Mouse (Mus musculus) embryonic facial prominence, embryonic 14.5 days (tissue): ENCODE data around the gene Gm28308. TPM values are rescaled to one million over a fixed set of nuclear protein-coding genes. Genes with fewer than 3 reads are reported as not detected.

ENCODE experiments used
- ATAC-seq: fragments of 200-750 bp; cut with Nextera tagmentation; 2 replicates; pipeline ENCODE4 v1.8.0; 2017; ENCODE audit warnings: low read depth, moderate number of reproducible peaks, moderate TSS enrichment
- DNase-seq: peaks from one replicate; pipeline ENCODE4 v3.0.0-alpha.2; 2015; ENCODE audit warnings: low spot score
- H3K27ac ChIP-seq: fragments of 300-500 bp; sonication (generic); replicated peaks from 2 replicates; pipeline ENCODE4 v1.5.1; 2014; ENCODE audit warnings: low read depth, mild to moderate bottlenecking, low read length, moderate library complexity
- H3K27me3 ChIP-seq: fragments of 300-500 bp; sonication (generic); replicated peaks from 2 replicates; pipeline ENCODE4 v1.6.1; 2014; ENCODE audit warnings: low read length; ENCODE audit not compliant: control insufficient read depth, insufficient read depth
- H3K36me3 ChIP-seq: fragments of 300-500 bp; sonication (generic); 2 replicates; pipeline ENCODE4 v1.6.1; 2014; ENCODE audit warnings: low read length, mixed read lengths; ENCODE audit not compliant: control insufficient read depth, insufficient read depth
- H3K4me1 ChIP-seq: fragments of 300-500 bp; sonication (generic); 2 replicates; pipeline ENCODE4 v1.6.1; 2014; ENCODE audit warnings: antibody characterized with exemption, low read length; ENCODE audit not compliant: control insufficient read depth, insufficient read depth
- H3K4me2 ChIP-seq: fragments of 300-500 bp; sonication (generic); 2 replicates; pipeline ENCODE4 v1.6.1; 2014; ENCODE audit warnings: low read depth, mild to moderate bottlenecking, low read length, moderate library complexity, mixed read lengths
- H3K4me3 ChIP-seq: fragments of 300-500 bp; sonication (generic); 2 replicates; pipeline ENCODE4 v1.5.1; 2014; ENCODE audit warnings: low read depth, mild to moderate bottlenecking, low read length
- H3K9ac ChIP-seq: fragments of 300-500 bp; sonication (generic); 2 replicates; pipeline ENCODE4 v1.6.1; 2014; ENCODE audit warnings: low read depth, mild to moderate bottlenecking, low read length, moderate library complexity, mixed read lengths
- H3K9me3 ChIP-seq: fragments of 300-500 bp; sonication (generic); 2 replicates; pipeline ENCODE4 v1.6.1; 2016; ENCODE audit warnings: low read length; ENCODE audit not compliant: control insufficient read depth
- WGBS: fragments of 180-500 bp; shearing (Covaris S2); extraction: QIAGEN DNeasy Blood & Tissue Kit; methylation state at CpG from one replicate; pipeline ENCODE4 v1.1.7; 2014; 5-methylcytosine and 5-hydroxymethylcytosine counted together
- polyA plus RNA-seq: library from polyadenylated mRNA; unstranded; fragments of >200 nt; fragmentation: Nextera tagmentation; extraction: Ambion mirVana; gene quantifications from 2 replicates; pipeline ENCODE4 v1.2.1, GENCODE M21; 2014

Gene Gm28308
- polyA plus RNA-seq, 1 experiment from 2014 or later, result not detected

GRCm38 (mm10) chr6:52190410-52190809 lies 22.7 kb downstream of the Gm28308 start:
- ATAC-seq, result no peak
- peaks cover 100% of the 10 kb centered on the region for H3K27me3 ChIP-seq
- H3K36me3 ChIP-seq, result no peaks in the 10 kb centered on the region
- peaks cover 6% of the 10 kb centered on the region for H3K4me1 ChIP-seq
- WGBS, result 1% methylated on average over 23 of the region's 23 CpGs
- peak overlapping the region; percentile 46; the same call in 1 of the 2 replicates for H3K4me3 ChIP-seq
- DNase-seq, result no peak
- no peak overlapping the region for H3K27ac ChIP-seq
- H3K4me2 ChIP-seq, result peak overlapping the region; percentile 73; the same call in 1 of the 2 replicates
- H3K9me3 ChIP-seq, result no peaks in the 10 kb centered on the region
- H3K9ac ChIP-seq, result no peak overlapping the region

- Histone ChIP-seq H3K9me3 (no peaks in the 10 kb centered on the region), H3K4me3 (no peak overlapping the region), H3K27ac (no peak overlapping the region), H3K9ac (no peak overlapping the region), H3K4me2 (no peak overlapping the region), H3K36me3 (no peaks in the 10 kb centered on the region), H3K27me3 (peaks cover 100% of the 10 kb centered on the region), H3K4me1 (peaks cover 6% of the 10 kb centered on the region)
- ATAC-seq (no peak), DNase-seq (no peak)
- WGBS, result 15% methylated on average over 8 of the region's 8 CpGs
Observed at GRCm38 (mm10) chr6:52189909-52190308, 23.2 kb downstream of the Gm28308 start.

GRCm38 (mm10) chr6:52189172-52189591 lies 24.0 kb downstream of the Gm28308 start:
- no peak overlapping the region for H3K4me3 ChIP-seq
- ATAC-seq (no peak), DNase-seq (no peak)
- no peak overlapping the region for H3K9ac ChIP-seq
- WGBS, result 12% methylated on average over 5 of the region's 5 CpGs
- H3K4me2 ChIP-seq, result no peak overlapping the region
- no peak overlapping the region for H3K27ac ChIP-seq
- no peaks in the 10 kb centered on the region for H3K9me3 ChIP-seq
- peaks cover 100% of the 10 kb centered on the region for H3K27me3 ChIP-seq
- H3K36me3 ChIP-seq, result no peaks in the 10 kb centered on the region
- peaks cover 6% of the 10 kb centered on the region for H3K4me1 ChIP-seq

DNA sequence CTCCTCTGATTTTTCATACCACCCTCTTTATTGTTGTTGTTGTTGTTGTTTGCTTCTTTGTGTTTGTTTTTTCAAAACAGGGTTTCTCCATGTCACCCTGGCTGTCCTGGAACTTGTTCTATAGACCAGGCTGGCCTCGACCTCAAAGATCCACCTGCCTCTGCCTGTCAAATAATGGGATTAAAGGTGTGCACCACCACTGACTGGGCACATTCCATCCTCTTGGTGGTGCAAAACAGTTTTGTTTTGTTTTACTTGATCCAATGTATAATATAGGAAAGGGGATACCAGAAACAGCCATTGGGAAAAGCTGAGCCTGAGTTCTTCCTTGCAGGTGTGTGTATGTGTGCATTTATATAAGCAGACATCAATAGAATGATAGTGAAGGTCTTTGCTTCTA lies 26.6 kb downstream of the Gm28308 start:
- Histone ChIP-seq H3K9ac (no peak overlapping the region), H3K36me3 (no peaks in the 10 kb centered on the region), H3K27me3 (peaks cover 100% of the 10 kb centered on the region), H3K4me3 (no peak overlapping the region), H3K9me3 (no peaks in the 10 kb centered on the region), H3K4me1 (no peaks in the 10 kb centered on the region; the same call in 1 of the 2 replicates), H3K4me2 (no peak overlapping the region), H3K27ac (no peak overlapping the region)
- DNase-seq, result no peak
- ATAC-seq, result no peak
- 13% methylated on average over 1 of the region's 1 CpGs for WGBS

- Histone ChIP-seq H3K9me3 (no peaks in the 10 kb centered on the region), H3K27me3 (peaks cover 100% of the 10 kb centered on the region), H3K4me2 (no peak overlapping the region), H3K36me3 (no peaks in the 10 kb centered on the region), H3K4me1 (no peaks in the 10 kb centered on the region), H3K9ac (no peak overlapping the region), H3K27ac (no peak overlapping the region), H3K4me3 (no peak overlapping the region)
- no peak for DNase-seq
- no peak for ATAC-seq
- WGBS, result 12% methylated on average over 3 of the region's 3 CpGs
Observed at GRCm38 (mm10) chr6:52185834-52186233, 27.3 kb downstream of the Gm28308 start.

- Histone ChIP-seq H3K4me2 (no peak overlapping the region), H3K9ac (no peak overlapping the region)
Observed at GRCm38 (mm10) chr6:52185222-52185621, 27.9 kb downstream of the Gm28308 start.

DNA sequence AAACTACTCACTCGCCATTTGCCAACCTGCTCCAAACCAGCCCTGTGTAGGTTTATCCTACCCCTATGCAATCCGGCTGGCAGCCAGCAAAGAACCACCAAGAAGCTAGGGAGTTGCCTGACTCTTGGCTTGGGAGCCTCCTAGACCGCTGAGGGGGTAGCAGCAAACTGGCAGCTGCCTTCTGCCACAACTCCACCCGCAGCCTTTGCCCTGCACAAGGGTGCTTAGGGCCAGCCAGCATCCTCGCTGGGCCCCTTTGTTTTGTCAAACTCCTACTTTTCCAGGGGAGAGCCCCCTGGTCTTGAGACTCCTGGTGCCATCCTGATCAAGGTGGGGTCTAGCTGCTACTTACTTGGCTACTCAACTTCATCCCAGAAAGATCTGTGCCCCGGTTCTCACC lies 28.5 kb downstream of the Gm28308 start:
- Histone ChIP-seq H3K4me1 (no peaks in the 10 kb centered on the region), H3K9ac (no peak overlapping the region), H3K9me3 (no peaks in the 10 kb centered on the region), H3K27ac (no peak overlapping the region), H3K27me3 (peaks cover 99% of the 10 kb centered on the region), H3K4me3 (no peak overlapping the region), H3K4me2 (no peak overlapping the region), H3K36me3 (no peaks in the 10 kb centered on the region)
- ATAC-seq, result no peak
- DNase-seq, result no peak
- 10% methylated on average over 6 of the region's 6 CpGs for WGBS

More at GRCm38 (mm10) chr6:52185222-52185621, 27.9 kb downstream of the Gm28308 start:
- H3K4me1 ChIP-seq, result no peaks in the 10 kb centered on the region
- H3K36me3 ChIP-seq, result no peaks in the 10 kb centered on the region
- H3K4me3 ChIP-seq, result no peak overlapping the region
- WGBS, result 4% methylated on average over 19 of the region's 19 CpGs
- DNase-seq (no peak), ATAC-seq (no peak)
- H3K9me3 ChIP-seq, result no peaks in the 10 kb centered on the region
- H3K27ac ChIP-seq, result no peak overlapping the region
- H3K27me3 ChIP-seq, result peaks cover 99% of the 10 kb centered on the region

- Histone ChIP-seq H3K36me3 (no peaks in the 10 kb centered on the region), H3K4me1 (no peaks in the 10 kb centered on the region), H3K9me3 (no peaks in the 10 kb centered on the region), H3K27ac (no peak overlapping the region), H3K4me2 (no peak overlapping the region), H3K4me3 (no peak overlapping the region), H3K9ac (no peak overlapping the region), H3K27me3 (peaks cover 99% of the 10 kb centered on the region)
- ATAC-seq, result no peak
- WGBS, result 13% methylated on average over 10 of the region's 10 CpGs
- DNase-seq, result no peak
Observed at GRCm38 (mm10) chr6:52183311-52184080, 29.6 kb downstream of the Gm28308 start.

DNA sequence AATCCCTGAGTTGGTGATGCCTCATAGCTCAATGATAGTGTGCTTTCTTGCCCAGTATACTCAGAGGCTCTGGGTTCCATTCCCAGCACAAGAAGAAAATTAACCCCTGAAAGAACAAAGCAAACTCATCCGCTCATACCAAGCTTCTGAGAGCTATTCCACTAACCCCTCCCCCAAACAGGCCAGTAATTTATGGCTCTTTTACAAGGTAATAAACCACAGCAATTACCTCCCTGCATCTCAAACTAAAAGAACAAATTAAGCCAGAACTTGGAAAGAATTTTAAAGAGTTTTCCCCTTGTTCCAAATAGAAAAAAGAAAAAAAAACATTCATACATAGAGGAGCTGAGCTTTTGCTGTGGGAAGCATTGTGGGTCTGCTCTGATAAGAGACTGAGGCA lies 30.3 kb downstream of the Gm28308 start:
- ATAC-seq, result no peak
- H3K27me3 ChIP-seq, result peaks cover 98% of the 10 kb centered on the region
- no peak overlapping the region for H3K4me3 ChIP-seq
- H3K4me2 ChIP-seq, result no peak overlapping the region
- WGBS, result 38% methylated on average over 1 of the region's 1 CpGs
- H3K27ac ChIP-seq, result no peak overlapping the region
- DNase-seq, result no peak
- no peak overlapping the region for H3K9ac ChIP-seq
- no peaks in the 10 kb centered on the region for H3K9me3 ChIP-seq
- H3K4me1 ChIP-seq, result no peaks in the 10 kb centered on the region
- no peaks in the 10 kb centered on the region for H3K36me3 ChIP-seq
